Mouse (Mus musculus) CD4-positive, CD25-positive, alpha-beta regulatory T cell, adult 2 months (primary cell): ENCODE measurements at regions not wholly inside any gene's neighbourhood (a gene's known extent, or its start where the extent isn't known, plus 50 kb on each side); places are given as distances from the start of the nearest gene placed in this dataset.

ENCODE experiments used
- DNase-seq: peaks from one replicate; pipeline ENCODE4 v3.0.0-alpha.2; 2012; ENCODE audit warnings: low read depth, low spot score

- DNase-seq, result no peak
Observed at GRCm38 (mm10) chrX:10984894-10985293, 270.1 kb downstream of the Mid1ip1 start.

GRCm38 (mm10) chrX:10991871-10992210 is 277.0 kb downstream of the Mid1ip1 start:
- no peak for DNase-seq

- DNase-seq, result no peak
Observed at GRCm38 (mm10) chrX:10992211-10993004, 277.6 kb downstream of the Mid1ip1 start.

- DNase-seq, result no peak
Observed at GRCm38 (mm10) chrX:10993005-10993377, 278.2 kb downstream of the Mid1ip1 start.

GRCm38 (mm10) chrX:10994910-10995309 is 280.1 kb downstream of the Mid1ip1 start:
- DNase-seq, result no peak

GRCm38 (mm10) chrX:11001180-11001579 is 286.4 kb downstream of the Mid1ip1 start:
- DNase-seq, result no peak

- DNase-seq, result no peak
Observed at GRCm38 (mm10) chrX:11039278-11039677, 259.8 kb upstream of the H2al1a start.

GRCm38 (mm10) chrX:11046769-11047168 is 252.3 kb upstream of the H2al1a start:
- DNase-seq, result no peak

- no peak for DNase-seq
Observed at GRCm38 (mm10) chrX:11082171-11082570, 216.9 kb upstream of the H2al1a start.

GRCm38 (mm10) chrX:11082845-11083244 is 216.2 kb upstream of the H2al1a start:
- DNase-seq, result no peak

GRCm38 (mm10) chrX:11086257-11087072 is 212.6 kb upstream of the H2al1a start:
- DNase-seq, result no peak

GRCm38 (mm10) chrX:11087913-11088312 is 211.1 kb upstream of the H2al1a start:
- DNase-seq, result peak; percentile 36

- DNase-seq, result no peak
Observed at GRCm38 (mm10) chrX:11088506-11088905, 210.6 kb upstream of the H2al1a start.

- DNase-seq, result no peak
Observed at GRCm38 (mm10) chrX:11090432-11090831, 208.6 kb upstream of the H2al1a start.

- DNase-seq, result no peak
Observed at GRCm38 (mm10) chrX:11097581-11098254, 201.3 kb upstream of the H2al1a start.

- no peak for DNase-seq
Observed at GRCm38 (mm10) chrX:11098366-11098765, 200.7 kb upstream of the H2al1a start.

GRCm38 (mm10) chrX:11099146-11100087 is 199.6 kb upstream of the H2al1a start:
- no peak for DNase-seq

- DNase-seq, result no peak
Observed at GRCm38 (mm10) chrX:11100935-11101334, 198.1 kb upstream of the H2al1a start.

GRCm38 (mm10) chrX:11131253-11131652 is 167.8 kb upstream of the H2al1a start:
- no peak for DNase-seq

- no peak for DNase-seq
Observed at GRCm38 (mm10) chrX:11139971-11140421, 159.1 kb upstream of the H2al1a start.

- DNase-seq, result peak; percentile 15
Observed at GRCm38 (mm10) chrX:11141294-11141693, 157.8 kb upstream of the H2al1a start.
